ENCODE assay signal across 12 mouse cellular contexts in genomic region chr17:45693812-45694565, GRCm38 (mm10). TPM values are rescaled to one million over a fixed set of nuclear protein-coding genes. Genes with fewer than 3 reads are reported as not detected.
DNase-seq lines count a peak whose midpoint lies in the region; ATAC-seq and TF ChIP-seq lines count a peak whose summit lies in the region.
"Had no signal": no experiment of that assay in that cellular context is flagged by ENCODE, and none has a peak within 500 bp of the region (broad histone marks: within the 10 kb centered on the region; RNA-seq: fewer than 3 reads in every experiment).

No protein-coding gene starts in this region.

- H3K4me1 ChIP-seq in ES-Bruce4 (ENCODE audit: control insufficient read depth, insufficient read depth, low read length): peaks cover 5% of the 10 kb centered on the region
- H3K4me1 ChIP-seq in heart, embryonic 14.5 days (ENCODE audit: control insufficient read depth in 2 of 2, insufficient read depth in 2 of 2, low read length in 2 of 2): peaks cover 22 to 30% of the 10 kb centered on the region in 2 experiments
- H3K4me1 ChIP-seq in lung, embryonic 16.5 days (replicated peaks; ENCODE audit: control insufficient read depth, insufficient read depth, low read length): peaks cover 48% of the 10 kb centered on the region
- no peaks in the 10 kb centered on the region for H3K4me1 ChIP-seq in forebrain, embryonic 16.5 days (replicated peaks; ENCODE audit: control insufficient read depth, insufficient read depth, low read length)

- TF ChIP-seq POLR2A in ES-Bruce4 (IDR thresholded peaks at IDR 0.05; ENCODE audit: insufficient read depth, low read length): no peak

- TF ChIP-seq EP300 in ES-Bruce4 (IDR thresholded peaks at IDR 0.05; ENCODE audit: insufficient read depth, low read depth, low read length): no peak

- H3K9me3 ChIP-seq in ES-Bruce4 (replicated peaks; ENCODE audit: control insufficient read depth, insufficient read depth, low read length, poor library complexity, severe bottlenecking): no peaks in the 10 kb centered on the region
- H3K9me3 ChIP-seq in heart, embryonic 14.5 days (ENCODE audit: control insufficient read depth, low read length): no peaks in the 10 kb centered on the region
- no peaks in the 10 kb centered on the region for H3K9me3 ChIP-seq in lung, embryonic 16.5 days (ENCODE audit: control insufficient read depth, low read length)
- no peaks in the 10 kb centered on the region for H3K9me3 ChIP-seq in forebrain, embryonic 16.5 days (ENCODE audit: control insufficient read depth, low read length)

- 47% methylated on average over 18 of the region's 18 CpGs for WGBS in heart, embryonic 14.5 days
- WGBS in lung, embryonic 16.5 days: 33% methylated on average over 18 of the region's 18 CpGs
- 88% methylated on average over 18 of the region's 18 CpGs for WGBS in forebrain, embryonic 16.5 days

- TF ChIP-seq CTCF in ES-Bruce4 (IDR thresholded peaks at IDR 0.05; ENCODE audit: low read depth, low read length): no peak

- H3K4me3 ChIP-seq in ES-Bruce4 (ENCODE audit: low read depth, low read length): no peak overlapping the region
- no peak overlapping the region for H3K4me3 ChIP-seq in heart, embryonic 14.5 days (ENCODE audit: control insufficient read depth in 1 of 2, insufficient read depth in 1 of 2, low read depth in 1 of 2, low read length in 2 of 2)
- no peak overlapping the region for H3K4me3 ChIP-seq in lung, embryonic 16.5 days (ENCODE audit: low read length)
- no peak overlapping the region for H3K4me3 ChIP-seq in forebrain, embryonic 16.5 days (replicated peaks; ENCODE audit: low read length)
- H3K4me3 ChIP-seq: erythroblast, embryonic 14.5 days had no signal

- H3K27me3 ChIP-seq in ES-Bruce4 (ENCODE audit: control insufficient read depth, insufficient read depth, low read length, poor library complexity, severe bottlenecking): no peaks in the 10 kb centered on the region
- H3K27me3 ChIP-seq in heart, embryonic 14.5 days (ENCODE audit: control insufficient read depth, insufficient read depth, low read length): no peaks in the 10 kb centered on the region
- H3K27me3 ChIP-seq in lung, embryonic 16.5 days (ENCODE audit: control insufficient read depth, insufficient read depth, low read depth, low read length): no peaks in the 10 kb centered on the region
- H3K27me3 ChIP-seq in forebrain, embryonic 16.5 days (replicated peaks; ENCODE audit: control insufficient read depth, insufficient read depth, low read length): no peaks in the 10 kb centered on the region

- 0 out of 2 replicates have a peak overlapping the region, but pooled peaks have one; percentile 27 for H3K4me2 ChIP-seq in heart, embryonic 14.5 days (ENCODE audit: low read length)
- peak overlapping the region; percentile 36 for H3K4me2 ChIP-seq in lung, embryonic 16.5 days (ENCODE audit: low read depth, low read length)
- H3K4me2 ChIP-seq in forebrain, embryonic 16.5 days (ENCODE audit: low read length): no peak overlapping the region

- H3K27ac ChIP-seq in ES-Bruce4 (ENCODE audit: insufficient read depth, low read length): no peak overlapping the region
- H3K27ac ChIP-seq in heart, embryonic 14.5 days (replicated peaks in 1 of 2; ENCODE audit: control insufficient read depth in 1 of 2, insufficient read depth in 1 of 2, low read depth in 2 of 2, low read length in 2 of 2): peak overlapping the region; percentile 0 to 12; a peak in 1 of 4 replicates
- H3K27ac ChIP-seq in lung, embryonic 16.5 days (ENCODE audit: low read length): peak overlapping the region; percentile 93
- H3K27ac ChIP-seq in forebrain, embryonic 16.5 days (ENCODE audit: low read length): no peak overlapping the region

- peak; percentile 66 to 68 for DNase-seq in heart, adult 18-20 months
- DNase-seq in heart, adult 8-10 months (ENCODE audit: low spot score): no peak
- no peak for DNase-seq in spleen, postnatal 4 days (ENCODE audit: low spot score in 2 of 2)
- DNase-seq in spleen, postnatal 10 days (ENCODE audit: low spot score in 2 of 2): no peak

- no peak for ATAC-seq in heart, embryonic 14.5 days (ENCODE audit: insufficient number of reproducible peaks, insufficient read depth, low FRiP score, low read depth)
- ATAC-seq in lung, embryonic 16.5 days (ENCODE audit: low read depth): peak; percentile 89
- ATAC-seq in forebrain, embryonic 16.5 days: no peak

- no peaks in the 10 kb centered on the region for H3K36me3 ChIP-seq in ES-Bruce4 (ENCODE audit: control insufficient read depth, insufficient read depth, low read length, poor library complexity, severe bottlenecking)
- H3K36me3 ChIP-seq in heart, embryonic 14.5 days (ENCODE audit: control insufficient read depth, insufficient read depth, low read length): peaks cover 17% of the 10 kb centered on the region
- H3K36me3 ChIP-seq in lung, embryonic 16.5 days (ENCODE audit: control insufficient read depth, insufficient read depth, low read length): peaks cover 11% of the 10 kb centered on the region
- H3K36me3 ChIP-seq in forebrain, embryonic 16.5 days (ENCODE audit: control insufficient read depth, insufficient read depth): no peaks in the 10 kb centered on the region; the same call in 1 of the 2 replicates

- peak overlapping the region; percentile 82; the same call in 1 of the 2 replicates for H3K9ac ChIP-seq in ES-Bruce4 (ENCODE audit: low read depth, poor library complexity, severe bottlenecking)
- H3K9ac ChIP-seq in heart, embryonic 14.5 days (ENCODE audit: low read length): peak overlapping the region; percentile 3
- H3K9ac ChIP-seq in lung, embryonic 16.5 days (ENCODE audit: low read length): peak overlapping the region; percentile 12; the same call in 1 of the 2 replicates
- H3K9ac ChIP-seq in forebrain, embryonic 16.5 days (replicated peaks; ENCODE audit: low read depth, low read length): no peak overlapping the region

RNA-seq across cellular contexts. Expression of gene Tmem63b, which starts 7.3 kb away (rescaled TPM):
- total RNA-seq in heart, adult 18-20 months (2021): 10 to 100 TPM; 91.7 to 95.7 TPM
- 10 to 100 TPM; 91.5 to 96.4 (median 93.2) TPM for total RNA-seq in heart, adult 8-10 months (2022)
- polyA plus RNA-seq in ES-Bruce4 (2011; ENCODE audit: insufficient read depth, insufficient read length, low read depth, missing spikeins): 112 and 129 TPM in 2 replicates
- 31.2 and 32.4 TPM in 2 replicates for polyA plus RNA-seq in heart, embryonic 14.5 days (2014; fragmentation: Nextera tagmentation; extraction: Ambion mirVana)
- 52.7 and 55.6 TPM in 2 replicates for polyA plus RNA-seq in lung, embryonic 16.5 days (2015; fragmentation: Nextera tagmentation; extraction: Ambion mirVana)
- 126 and 140 TPM in 2 replicates for polyA plus RNA-seq in forebrain, embryonic 16.5 days (2015; fragmentation: Nextera tagmentation; extraction: Ambion mirVana)

RNA-seq across cellular contexts. Expression of gene Mrpl14, which starts 7.9 kb away (rescaled TPM):
- 100 to 1,000 TPM; 160 to 167 TPM for total RNA-seq in heart, adult 18-20 months (2021)
- total RNA-seq in heart, adult 8-10 months (2022): 100 to 1,000 TPM; 163 to 174 (median 168) TPM
- polyA plus RNA-seq in ES-Bruce4 (2011; ENCODE audit: insufficient read depth, insufficient read length, low read depth, missing spikeins): 31.8 and 42.7 TPM in 2 replicates
- 148 and 155 TPM in 2 replicates for polyA plus RNA-seq in heart, embryonic 14.5 days (2014; fragmentation: Nextera tagmentation; extraction: Ambion mirVana)
- polyA plus RNA-seq in lung, embryonic 16.5 days (2015; fragmentation: Nextera tagmentation; extraction: Ambion mirVana): 191 and 214 TPM in 2 replicates
- 93.4 and 112 TPM in 2 replicates for polyA plus RNA-seq in forebrain, embryonic 16.5 days (2015; fragmentation: Nextera tagmentation; extraction: Ambion mirVana)

RNA-seq across cellular contexts. Expression of gene Capn11, which starts 34.9 kb away (rescaled TPM):
- under 1 TPM; 0.17 to 0.57 TPM for total RNA-seq in heart, adult 18-20 months (2021)
- under 1 TPM in 1 of 4 experiments, not detected in 3; 0.97 TPM for total RNA-seq in heart, adult 8-10 months (2022)
- 1.4 and 1.9 TPM in 2 replicates for polyA plus RNA-seq in ES-Bruce4 (2011; ENCODE audit: insufficient read depth, insufficient read length, low read depth, missing spikeins)
- polyA plus RNA-seq in heart, embryonic 14.5 days (2014; fragmentation: Nextera tagmentation; extraction: Ambion mirVana): 0.12 TPM in 1 of 2 replicates, not detected in the other
- 0.72 and 0.78 TPM in 2 replicates for polyA plus RNA-seq in lung, embryonic 16.5 days (2015; fragmentation: Nextera tagmentation; extraction: Ambion mirVana)
- polyA plus RNA-seq in forebrain, embryonic 16.5 days (2015; fragmentation: Nextera tagmentation; extraction: Ambion mirVana): 0.85 and 1.5 TPM in 2 replicates
- total RNA-seq: granulocyte monocyte progenitor cell, adult 5-6 weeks had no signal
- polyA plus RNA-seq: erythroblast, embryonic 14.5 days; liver, embryonic 14.5 days had no signal

RNA-seq across cellular contexts. Expression of gene 1600014C23Rik, which starts 39.7 kb away (rescaled TPM):
- 1 to 10 TPM in 1 of 2 experiments, not detected in 1; 1.3 TPM for total RNA-seq in heart, adult 18-20 months (2021)
- 1 to 10 TPM in 1 of 4 experiments, under 1 TPM in 3; 0.56 to 1.2 (median 0.94) TPM for total RNA-seq in heart, adult 8-10 months (2022)
- polyA plus RNA-seq in ES-Bruce4 (2011; ENCODE audit: insufficient read depth, insufficient read length, low read depth, missing spikeins): not detected in 2 replicates
- polyA plus RNA-seq in heart, embryonic 14.5 days (2014; fragmentation: Nextera tagmentation; extraction: Ambion mirVana): 0.73 and 1.0 TPM in 2 replicates
- polyA plus RNA-seq in lung, embryonic 16.5 days (2015; fragmentation: Nextera tagmentation; extraction: Ambion mirVana): not detected in 2 replicates
- polyA plus RNA-seq in forebrain, embryonic 16.5 days (2015; fragmentation: Nextera tagmentation; extraction: Ambion mirVana): 0.46 TPM in 1 of 2 replicates, not detected in the other
- total RNA-seq: granulocyte monocyte progenitor cell, adult 5-6 weeks; left cerebral cortex, adult 18-20 months had no signal
- polyA plus RNA-seq: erythroblast, embryonic 14.5 days; liver, embryonic 14.5 days had no signal

Comparison
In these comparisons a context has a peak if more than half of its experiments do, and no peak if none do; other contexts are left out.
1. DNase-seq: peak in heart, adult 18-20 months (2 of 2); none in heart, adult 8-10 months (single experiment), spleen, postnatal 4 days (0 of 2) and spleen, postnatal 10 days (0 of 2).
2. H3K27ac ChIP-seq: peak in heart, embryonic 14.5 days (2 of 2) and lung, embryonic 16.5 days (single experiment); none in ES-Bruce4 (single experiment) and forebrain, embryonic 16.5 days (single experiment).